Mouse (Mus musculus) kidney, adult 2 months (tissue): ENCODE data around the gene Glra3. TPM values are rescaled to one million over a fixed set of nuclear protein-coding genes. Genes with fewer than 3 reads are reported as not detected.

ENCODE experiments used
- DNase-seq: peaks from one replicate; pipeline ENCODE4 v3.0.0; 2021
- H3K27ac ChIP-seq: fragments of 200-500 bp; 2 replicates; pipeline ENCODE4 v1.5.1; 2012; ENCODE audit warnings: low read depth, low read length, control low read depth, inconsistent platforms; ENCODE audit not compliant: insufficient read depth
- H3K27me3 ChIP-seq: fragments of 200-500 bp; replicated peaks from 2 replicates; pipeline ENCODE4 v1.6.1; 2012; ENCODE audit warnings: mild to moderate bottlenecking, moderate library complexity, low read length, inconsistent platforms; ENCODE audit not compliant: control insufficient read depth, insufficient read depth
- H3K36me3 ChIP-seq: fragments of 200-500 bp; 2 replicates; pipeline ENCODE4 v1.6.1; 2012; ENCODE audit warnings: mild to moderate bottlenecking, moderate library complexity, low read length, inconsistent platforms; ENCODE audit not compliant: control insufficient read depth, insufficient read depth
- H3K4me1 ChIP-seq: fragments of 200-500 bp; 2 replicates; pipeline ENCODE4 v1.6.1; 2011; ENCODE audit warnings: low read length; ENCODE audit not compliant: control insufficient read depth, insufficient read depth
- H3K4me3 ChIP-seq: fragments of 200-500 bp; 2 replicates; pipeline ENCODE4 v1.5.1; 2011; ENCODE audit warnings: mild to moderate bottlenecking, low read depth, low read length, control low read depth; ENCODE audit not compliant: insufficient read depth
- CTCF ChIP-seq: fragments of 200-500 bp; conservative IDR thresholded peaks from 2 replicates; pipeline ENCODE4 v1.5.1; 2011; ENCODE audit warnings: low read depth, mild to moderate bottlenecking, control low read depth, low read length, moderate library complexity, mixed read lengths; ENCODE audit not compliant: insufficient read depth, insufficient read length
- POLR2A ChIP-seq: fragments of 200-500 bp; IDR thresholded peaks from one replicate; pipeline ENCODE4 v1.6.1; 2011; ENCODE audit warnings: low read depth, low read length, control low read depth
- WGBS: fragments of 180-500 bp; shearing (Covaris S2); methylation state at CpG from one replicate; pipeline ENCODE4 v1.1.7; 2018; 5-methylcytosine and 5-hydroxymethylcytosine counted together
- polyA plus RNA-seq: library from polyadenylated mRNA; depleted of rRNA; stranded (reverse); fragments of >200 nt; gene quantifications from 2 replicates; pipeline ENCODE4 v1.2.3, GENCODE M21; 2012

The Glra3 gene
- polyA plus RNA-seq, 1 experiment, result not detected

- no peaks in the 10 kb centered on the region for H3K27me3 ChIP-seq
- WGBS, result 79% methylated on average over 2 of the region's 2 CpGs
- H3K27ac ChIP-seq, result no peak overlapping the region
- no peaks in the 10 kb centered on the region for H3K4me1 ChIP-seq
- no peaks in the 10 kb centered on the region for H3K36me3 ChIP-seq
- H3K4me3 ChIP-seq, result no peak overlapping the region
- TF ChIP-seq CTCF (no peak), POLR2A (no peak)
- DNase-seq, result peak; percentile 1
Measured at GRCm38 (mm10) chr8:56070486-56071254, 130.4 kb downstream of the Glra3 start.

DNA sequence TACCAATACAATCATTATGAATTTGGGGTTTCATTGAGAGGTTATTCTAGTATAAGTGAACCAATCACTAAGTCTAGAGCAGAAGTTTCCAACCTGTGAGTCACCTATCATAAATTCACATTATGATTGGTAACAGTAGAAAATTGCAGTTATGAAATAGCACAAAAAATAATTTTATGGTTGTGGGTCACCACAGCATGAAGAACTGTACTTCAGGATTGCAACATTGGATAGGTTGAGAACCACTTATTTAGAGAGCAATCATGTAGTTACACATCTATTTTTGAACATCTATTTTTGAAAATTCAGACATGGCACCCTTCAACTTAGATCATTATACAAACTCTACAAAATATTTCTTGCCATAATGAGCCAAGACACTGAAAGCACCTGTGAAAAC is 143.4 kb downstream of the Glra3 start:
- H3K27me3 ChIP-seq, result no peaks in the 10 kb centered on the region
- no peaks in the 10 kb centered on the region for H3K36me3 ChIP-seq
- no peaks in the 10 kb centered on the region for H3K4me1 ChIP-seq
- TF ChIP-seq POLR2A (no peak), CTCF (no peak)
- no peak overlapping the region for H3K4me3 ChIP-seq
- H3K27ac ChIP-seq, result no peak overlapping the region
- DNase-seq, result no peak

GRCm38 (mm10) chr8:56094385-56094784 is 154.1 kb downstream of the Glra3 start:
- Histone ChIP-seq H3K27me3 (no peaks in the 10 kb centered on the region), H3K36me3 (no peaks in the 10 kb centered on the region), H3K27ac (no peak overlapping the region), H3K4me1 (peaks cover 3% of the 10 kb centered on the region), H3K4me3 (no peak overlapping the region)
- DNase-seq, result peak; percentile 55
- TF ChIP-seq POLR2A (no peak), CTCF (no peak)

- 62% methylated on average over 6 of the region's 6 CpGs for WGBS
- Histone ChIP-seq H3K4me1 (no peaks in the 10 kb centered on the region), H3K27me3 (no peaks in the 10 kb centered on the region), H3K27ac (no peak overlapping the region), H3K36me3 (no peaks in the 10 kb centered on the region), H3K4me3 (no peak overlapping the region)
- no peak for DNase-seq
- TF ChIP-seq POLR2A, result no peak
- TF ChIP-seq CTCF, result no peak
Measured at GRCm38 (mm10) chr8:56110296-56110695, 170.0 kb downstream of the Glra3 start.

DNA sequence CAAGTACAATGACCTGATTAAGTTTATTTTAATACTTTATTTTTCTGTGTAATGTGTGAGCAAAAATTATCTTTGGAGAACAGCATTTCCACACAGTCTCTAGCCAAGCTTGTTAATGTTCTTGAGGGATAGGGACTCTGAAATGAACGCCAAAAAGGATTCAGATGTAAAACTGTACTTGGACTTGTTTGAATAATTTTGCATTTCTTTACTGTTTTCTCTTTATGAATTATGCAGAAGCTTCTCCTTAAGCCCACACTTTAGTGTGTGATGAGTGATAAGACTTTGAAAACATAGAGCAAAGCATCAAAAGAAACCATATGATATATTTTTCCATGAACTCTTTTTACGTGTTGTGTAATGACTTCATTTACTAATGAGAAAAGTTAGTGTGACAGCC is 189.1 kb downstream of the Glra3 start:
- Histone ChIP-seq H3K36me3 (no peaks in the 10 kb centered on the region), H3K27me3 (no peaks in the 10 kb centered on the region), H3K4me1 (no peaks in the 10 kb centered on the region), H3K4me3 (no peak overlapping the region), H3K27ac (no peak overlapping the region)
- WGBS, result 82% methylated on average over 2 of the region's 2 CpGs
- no peak for DNase-seq
- TF ChIP-seq POLR2A (no peak), CTCF (no peak)

DNA sequence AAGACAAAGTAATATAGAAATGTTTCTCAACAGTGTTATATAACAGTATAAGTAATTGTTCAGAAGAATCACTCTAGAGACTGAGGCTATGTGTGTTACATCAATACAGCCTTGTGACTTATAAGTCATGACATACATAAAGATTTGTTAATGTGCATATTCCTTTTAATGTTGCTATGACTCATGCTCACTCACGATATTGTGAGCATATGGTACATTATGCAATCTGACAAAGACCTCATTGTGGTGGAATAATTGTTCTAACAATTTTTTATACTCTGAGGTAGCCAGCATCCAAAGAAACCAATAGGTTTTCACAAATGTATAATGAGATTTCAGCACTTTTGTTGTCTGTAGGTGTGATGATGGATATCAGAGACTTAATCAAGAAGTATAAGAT is 210.4 kb downstream of the Glra3 start:
- no peak for TF ChIP-seq CTCF
- no peak for TF ChIP-seq POLR2A
- Histone ChIP-seq H3K4me3 (no peak overlapping the region), H3K36me3 (no peaks in the 10 kb centered on the region), H3K27me3 (no peaks in the 10 kb centered on the region), H3K4me1 (no peaks in the 10 kb centered on the region), H3K27ac (no peak overlapping the region)
- DNase-seq, result no peak
- WGBS, result 72% methylated on average over 1 of the region's 1 CpGs

DNA sequence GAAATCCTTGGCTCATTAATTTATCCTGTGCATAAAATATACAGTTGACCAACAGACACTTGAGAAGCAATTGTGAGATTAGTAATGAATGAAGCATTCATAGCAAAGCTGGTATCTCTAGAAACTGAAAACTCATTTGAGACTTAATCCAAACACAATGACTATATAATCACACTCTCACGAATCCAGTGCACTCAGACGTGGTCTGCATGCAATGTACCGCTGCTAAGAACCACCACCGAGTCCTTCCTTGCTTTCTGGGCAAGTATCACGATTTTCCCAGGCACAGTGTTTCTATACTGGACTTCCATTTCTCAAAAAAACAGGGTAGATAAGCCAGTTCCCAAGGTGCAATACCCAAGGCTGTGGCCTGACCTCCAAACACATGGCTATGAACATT is 211.3 kb downstream of the Glra3 start:
- no peaks in the 10 kb centered on the region for H3K4me1 ChIP-seq
- DNase-seq, result no peak
- WGBS, result 85% methylated on average over 5 of the region's 5 CpGs
- H3K27me3 ChIP-seq, result no peaks in the 10 kb centered on the region
- no peaks in the 10 kb centered on the region for H3K36me3 ChIP-seq
- TF ChIP-seq CTCF (no peak), POLR2A (no peak)
- no peak overlapping the region for H3K4me3 ChIP-seq
- no peak overlapping the region for H3K27ac ChIP-seq
